Mouse (Mus musculus): ENCODE data around the gene Cacna1c. TPM values are rescaled to one million over a fixed set of nuclear protein-coding genes. Genes with fewer than 3 reads are reported as not detected.

The Cacna1c gene
- polyA plus RNA-seq, 1 experiment = 1.0 TPM

GRCm38 (mm10) chr6:119095081-119095480 is 101.1 kb downstream of the Cacna1c start:
- H3K4me3 ChIP-seq (ENCODE audit: low read depth, low read length) = no peak overlapping the region
- no peak overlapping the region for H3K27ac ChIP-seq (ENCODE audit: insufficient read depth, low read length)
- TF ChIP-seq CTCF (IDR thresholded peaks at IDR 0.05; ENCODE audit: low read depth, low read length) (no peak), POLR2A (IDR thresholded peaks at IDR 0.05; ENCODE audit: insufficient read depth, low read length) (no peak), EP300 (IDR thresholded peaks at IDR 0.05; ENCODE audit: insufficient read depth, low read depth, low read length) (no peak)
- H3K36me3 ChIP-seq (ENCODE audit: control insufficient read depth, insufficient read depth, low read length, poor library complexity, severe bottlenecking) = no peaks in the 10 kb centered on the region
- H3K27me3 ChIP-seq (ENCODE audit: control insufficient read depth, insufficient read depth, low read length, poor library complexity, severe bottlenecking) = no peaks in the 10 kb centered on the region; the same call in 1 of the 2 replicates
- H3K4me1 ChIP-seq (ENCODE audit: control insufficient read depth, insufficient read depth, low read length) = no peaks in the 10 kb centered on the region
- H3K9ac ChIP-seq (ENCODE audit: low read depth, poor library complexity, severe bottlenecking) = no peak overlapping the region
- no peaks in the 10 kb centered on the region for H3K9me3 ChIP-seq (replicated peaks; ENCODE audit: control insufficient read depth, insufficient read depth, low read length, poor library complexity, severe bottlenecking)

DNA sequence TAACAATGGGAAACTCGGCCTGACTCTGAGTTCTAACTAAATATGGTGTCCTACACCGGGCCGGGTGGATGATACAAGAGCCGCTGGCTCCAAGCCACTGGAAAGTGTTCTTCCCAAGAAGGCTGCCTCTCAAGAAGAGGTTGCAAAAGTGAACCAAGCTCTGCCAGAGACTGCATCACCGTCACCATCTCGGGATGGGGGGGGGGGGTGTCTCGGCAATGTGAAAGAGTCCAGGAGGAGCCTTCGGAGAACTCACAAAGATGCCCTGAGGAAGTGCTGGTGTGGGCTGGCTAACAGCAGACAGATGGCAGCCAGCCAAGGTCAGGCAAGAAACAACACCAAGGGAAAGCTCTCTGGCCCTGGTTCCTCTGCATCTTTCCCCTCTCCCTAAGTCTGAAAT is 107.0 kb downstream of the Cacna1c start:
- Histone ChIP-seq H3K9ac (ENCODE audit: low read depth, poor library complexity, severe bottlenecking) (no peak overlapping the region), H3K4me3 (ENCODE audit: low read depth, low read length) (no peak overlapping the region), H3K36me3 (ENCODE audit: control insufficient read depth, insufficient read depth, low read length, poor library complexity, severe bottlenecking) (no peaks in the 10 kb centered on the region), H3K4me1 (ENCODE audit: control insufficient read depth, insufficient read depth, low read length) (no peaks in the 10 kb centered on the region), H3K27ac (ENCODE audit: insufficient read depth, low read length) (no peak overlapping the region), H3K27me3 (ENCODE audit: control insufficient read depth, insufficient read depth, low read length, poor library complexity, severe bottlenecking) (no peaks in the 10 kb centered on the region), H3K9me3 (replicated peaks; ENCODE audit: control insufficient read depth, insufficient read depth, low read length, poor library complexity, severe bottlenecking) (no peaks in the 10 kb centered on the region)
- TF ChIP-seq POLR2A (IDR thresholded peaks at IDR 0.05; ENCODE audit: insufficient read depth, low read length) (no peak), CTCF (IDR thresholded peaks at IDR 0.05; ENCODE audit: low read depth, low read length) (no peak), EP300 (IDR thresholded peaks at IDR 0.05; ENCODE audit: insufficient read depth, low read depth, low read length) (no peak)

GRCm38 (mm10) chr6:119088381-119088780 is 107.8 kb downstream of the Cacna1c start:
- no peak overlapping the region for H3K9ac ChIP-seq (ENCODE audit: low read depth, poor library complexity, severe bottlenecking)
- H3K36me3 ChIP-seq (ENCODE audit: control insufficient read depth, insufficient read depth, low read length, poor library complexity, severe bottlenecking) = no peaks in the 10 kb centered on the region
- no peak overlapping the region for H3K27ac ChIP-seq (ENCODE audit: insufficient read depth, low read length)
- H3K27me3 ChIP-seq (ENCODE audit: control insufficient read depth, insufficient read depth, low read length, poor library complexity, severe bottlenecking) = no peaks in the 10 kb centered on the region
- H3K4me3 ChIP-seq (ENCODE audit: low read depth, low read length) = no peak overlapping the region
- no peaks in the 10 kb centered on the region for H3K9me3 ChIP-seq (replicated peaks; ENCODE audit: control insufficient read depth, insufficient read depth, low read length, poor library complexity, severe bottlenecking)
- no peak for TF ChIP-seq EP300 (IDR thresholded peaks at IDR 0.05; ENCODE audit: insufficient read depth, low read depth, low read length)
- no peak for TF ChIP-seq CTCF (IDR thresholded peaks at IDR 0.05; ENCODE audit: low read depth, low read length)
- no peak for TF ChIP-seq POLR2A (IDR thresholded peaks at IDR 0.05; ENCODE audit: insufficient read depth, low read length)
- H3K4me1 ChIP-seq (ENCODE audit: control insufficient read depth, insufficient read depth, low read length) = no peaks in the 10 kb centered on the region

- H3K36me3 ChIP-seq (ENCODE audit: control insufficient read depth, insufficient read depth, low read length, poor library complexity, severe bottlenecking) = no peaks in the 10 kb centered on the region
- H3K9ac ChIP-seq (ENCODE audit: low read depth, poor library complexity, severe bottlenecking) = no peak overlapping the region
- no peak overlapping the region for H3K27ac ChIP-seq (ENCODE audit: insufficient read depth, low read length)
- no peaks in the 10 kb centered on the region for H3K4me1 ChIP-seq (ENCODE audit: control insufficient read depth, insufficient read depth, low read length)
- no peak overlapping the region for H3K4me3 ChIP-seq (ENCODE audit: low read depth, low read length)
- TF ChIP-seq POLR2A (IDR thresholded peaks at IDR 0.05; ENCODE audit: insufficient read depth, low read length) = no peak
- TF ChIP-seq EP300 (IDR thresholded peaks at IDR 0.05; ENCODE audit: insufficient read depth, low read depth, low read length) = no peak
- TF ChIP-seq CTCF (IDR thresholded peaks at IDR 0.05; ENCODE audit: low read depth, low read length) = no peak
- no peaks in the 10 kb centered on the region for H3K27me3 ChIP-seq (ENCODE audit: control insufficient read depth, insufficient read depth, low read length, poor library complexity, severe bottlenecking)
- no peaks in the 10 kb centered on the region for H3K9me3 ChIP-seq (replicated peaks; ENCODE audit: control insufficient read depth, insufficient read depth, low read length, poor library complexity, severe bottlenecking)
Observed at GRCm38 (mm10) chr6:119087919-119088318, 108.3 kb downstream of the Cacna1c start.

DNA sequence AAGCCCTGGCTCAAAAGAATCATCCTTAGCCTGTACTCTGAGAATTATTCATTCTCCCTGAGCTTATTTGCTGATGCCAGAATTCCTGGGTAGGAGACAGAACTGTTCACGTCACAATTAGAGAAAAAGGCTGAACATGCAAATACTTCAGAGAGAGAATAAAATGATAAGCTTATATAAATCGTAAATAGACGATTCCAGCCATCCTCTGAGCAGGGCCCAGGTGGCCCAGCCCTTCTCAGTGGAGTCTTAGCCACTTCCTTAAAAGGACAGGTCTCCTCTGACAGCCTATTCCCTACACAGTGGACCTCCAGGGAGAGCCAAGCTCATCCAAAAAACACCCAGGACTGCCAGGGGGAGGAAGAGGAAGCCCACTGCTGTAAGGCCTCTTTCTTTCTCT is 110.4 kb downstream of the Cacna1c start:
- no peak overlapping the region for H3K9ac ChIP-seq (ENCODE audit: low read depth, poor library complexity, severe bottlenecking)
- no peak overlapping the region for H3K4me3 ChIP-seq (ENCODE audit: low read depth, low read length)
- H3K4me1 ChIP-seq (ENCODE audit: control insufficient read depth, insufficient read depth, low read length) = no peaks in the 10 kb centered on the region
- H3K36me3 ChIP-seq (ENCODE audit: control insufficient read depth, insufficient read depth, low read length, poor library complexity, severe bottlenecking) = no peaks in the 10 kb centered on the region
- no peaks in the 10 kb centered on the region for H3K27me3 ChIP-seq (ENCODE audit: control insufficient read depth, insufficient read depth, low read length, poor library complexity, severe bottlenecking)
- TF ChIP-seq POLR2A (IDR thresholded peaks at IDR 0.05; ENCODE audit: insufficient read depth, low read length) (no peak), CTCF (IDR thresholded peaks at IDR 0.05; ENCODE audit: low read depth, low read length) (no peak), EP300 (IDR thresholded peaks at IDR 0.05; ENCODE audit: insufficient read depth, low read depth, low read length) (no peak)
- no peak overlapping the region for H3K27ac ChIP-seq (ENCODE audit: insufficient read depth, low read length)
- H3K9me3 ChIP-seq (replicated peaks; ENCODE audit: control insufficient read depth, insufficient read depth, low read length, poor library complexity, severe bottlenecking) = no peaks in the 10 kb centered on the region

DNA sequence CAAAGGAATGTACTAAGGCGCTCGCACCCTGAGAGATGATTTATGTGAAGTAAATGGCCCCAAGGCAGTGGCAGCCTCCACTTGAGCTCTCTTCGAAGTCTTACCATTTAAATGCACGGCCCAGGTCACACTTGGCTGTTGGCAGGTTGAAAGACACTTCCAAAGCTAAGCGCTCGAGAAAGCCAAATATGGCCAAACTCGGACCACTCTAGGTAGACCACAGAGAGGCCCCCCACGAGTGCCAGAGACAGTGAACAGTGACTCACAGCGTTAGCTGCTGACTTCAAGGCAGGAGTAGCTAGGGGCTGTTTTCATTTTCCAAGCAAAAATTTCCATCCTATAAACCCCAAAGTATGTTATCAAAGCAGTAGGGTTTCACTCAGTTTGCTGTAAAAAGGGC is 111.7 kb downstream of the Cacna1c start:
- no peak for TF ChIP-seq CTCF (IDR thresholded peaks at IDR 0.05; ENCODE audit: low read depth, low read length)
- TF ChIP-seq EP300 (IDR thresholded peaks at IDR 0.05; ENCODE audit: insufficient read depth, low read depth, low read length) = no peak
- no peak for TF ChIP-seq POLR2A (IDR thresholded peaks at IDR 0.05; ENCODE audit: insufficient read depth, low read length)
- Histone ChIP-seq H3K36me3 (ENCODE audit: control insufficient read depth, insufficient read depth, low read length, poor library complexity, severe bottlenecking) (no peaks in the 10 kb centered on the region), H3K27ac (ENCODE audit: insufficient read depth, low read length) (no peak overlapping the region), H3K27me3 (ENCODE audit: control insufficient read depth, insufficient read depth, low read length, poor library complexity, severe bottlenecking) (no peaks in the 10 kb centered on the region), H3K4me3 (ENCODE audit: low read depth, low read length) (no peak overlapping the region), H3K9me3 (replicated peaks; ENCODE audit: control insufficient read depth, insufficient read depth, low read length, poor library complexity, severe bottlenecking) (no peaks in the 10 kb centered on the region), H3K9ac (ENCODE audit: low read depth, poor library complexity, severe bottlenecking) (no peak overlapping the region), H3K4me1 (ENCODE audit: control insufficient read depth, insufficient read depth, low read length) (no peaks in the 10 kb centered on the region)

Measured in ES-Bruce4 (cell line).